Mouse (Mus musculus) liver, adult 2 months (tissue): ENCODE data around the gene Spata18.

Experiments
- CTCF ChIP-seq: fragments of 200-500 bp; IDR thresholded peaks from 2 replicates; pipeline ENCODE4 v1.5.1; 2011; ENCODE audit warnings: low read depth, low read length, control low read depth
- POLR2A ChIP-seq: fragments of 200-500 bp; IDR thresholded peaks from 2 replicates; pipeline ENCODE4 v1.6.1; 2011; ENCODE audit warnings: low read length, control low read depth; ENCODE audit not compliant: insufficient read depth; ENCODE audit errors: extremely low read depth

DNA sequence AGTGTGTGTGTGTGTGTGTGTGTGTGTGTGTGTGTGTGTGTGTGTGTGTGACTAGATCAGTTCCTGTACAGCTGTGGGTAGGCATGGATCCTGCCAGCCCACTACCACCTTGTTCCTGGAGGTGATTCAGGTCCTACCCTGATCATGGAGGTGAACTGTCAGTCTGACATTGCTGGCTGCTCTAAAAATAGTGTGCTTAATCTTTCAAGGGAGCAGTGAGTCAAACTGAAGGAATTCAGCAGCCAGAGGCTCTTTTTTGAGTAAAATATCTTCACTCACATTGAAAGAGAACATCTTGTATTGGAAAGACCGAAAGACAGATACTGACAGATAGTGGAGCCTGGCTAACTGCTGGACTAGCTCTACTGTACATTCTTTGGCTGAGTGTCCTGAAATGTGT, 37.4 kb downstream of the Spata18 start:
- TF ChIP-seq CTCF = no peak
- TF ChIP-seq POLR2A = no peak
